Mouse (Mus musculus): ENCODE measurements around the gene Stmn3. TPM values are rescaled to one million over a fixed set of nuclear protein-coding genes. Genes with fewer than 3 reads are reported as not detected.

Gene Stmn3
- 7.9 and 8.6 TPM in 2 replicates for total RNA-seq (2012; rRNA removed)

DNA sequence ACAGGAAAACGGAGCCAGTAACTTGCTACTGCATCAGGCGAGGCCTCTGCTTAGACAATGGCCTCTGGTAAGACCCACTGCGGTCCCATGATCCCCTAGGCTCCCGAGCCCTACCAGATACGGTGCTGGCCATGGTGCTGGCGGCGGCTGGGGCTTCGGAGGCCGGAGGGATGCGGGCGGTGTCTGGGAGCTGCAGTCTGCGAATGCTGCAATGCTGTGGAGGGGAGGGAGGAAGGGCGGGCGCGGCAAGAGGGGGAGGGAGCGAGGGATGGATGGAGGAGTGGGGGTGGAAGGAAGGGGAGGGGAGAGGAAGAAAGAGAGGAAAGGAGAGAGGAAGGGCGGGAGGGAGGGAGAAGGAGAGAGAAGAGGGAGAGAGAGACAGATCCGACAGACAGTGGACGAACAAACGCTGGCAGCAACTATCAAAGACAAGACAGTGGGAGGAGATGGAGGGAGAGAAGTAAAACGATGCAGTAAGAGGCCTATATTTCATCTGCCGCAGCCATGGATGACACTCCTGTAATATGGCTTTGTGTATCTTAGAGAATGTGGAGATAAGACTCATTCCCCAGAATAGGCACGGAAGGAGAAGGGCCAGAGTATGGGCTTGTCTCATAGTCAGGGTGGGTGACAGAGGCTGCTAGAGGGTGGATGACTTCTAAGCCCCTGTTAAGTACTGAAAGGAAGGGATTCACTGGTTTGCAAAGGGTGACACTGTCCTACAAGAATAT lies at the start of gene Stmn3:
Gene Stmn3 (minus strand): TSS at position 421 of the 731 bp plus-strand sequence.
- 0 out of 2 replicates have a peak within 1 kb of the TSS, but pooled peaks have one; percentile 5 for H3K27ac ChIP-seq (ENCODE audit: insufficient read depth, low read depth, low read length, poor library complexity, severe bottlenecking)
- TF ChIP-seq MAFK (IDR thresholded peaks at IDR 0.05; ENCODE audit: insufficient read depth, low read depth, low read length) (no peak), HCFC1 (IDR thresholded peaks at IDR 0.05; ENCODE audit: borderline replicate concordance, insufficient read depth, low read length) (no peak), CHD2 (IDR thresholded peaks at IDR 0.05; ENCODE audit: low read depth, low read length) (no peak), ZNF384 (IDR thresholded peaks at IDR 0.05; ENCODE audit: low read depth, low read length) (no peak), ZC3H11A (IDR thresholded peaks at IDR 0.05; ENCODE audit: borderline replicate concordance, low read depth, low read length) (no peak)

DNA sequence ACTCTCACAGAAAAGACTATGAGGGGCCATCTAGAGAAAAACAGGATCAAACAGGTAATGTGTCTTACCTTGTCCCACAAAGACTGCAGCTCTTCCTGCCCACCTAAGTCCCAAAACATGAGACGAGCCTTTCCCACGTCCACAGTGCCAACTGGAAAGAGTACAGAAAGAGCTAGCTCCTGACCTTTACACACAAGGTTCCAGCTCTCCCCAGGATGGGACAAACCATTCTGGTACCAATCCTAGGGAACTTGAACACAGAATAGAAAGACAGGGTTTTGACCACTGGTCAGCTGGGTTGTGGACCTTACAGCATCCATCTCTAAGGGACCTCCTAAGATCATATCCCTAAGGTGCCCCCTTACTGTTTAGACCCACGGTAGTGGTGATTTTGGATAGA lies 49.6 kb upstream of the Stmn3 start:
- no peak for DNase-seq (ENCODE audit: low read depth, low spot score)
- peak overlapping the region; percentile 91 to 98; a peak in 3 of 4 replicates for H3K4me3 ChIP-seq (ENCODE audit: insufficient read depth in 1 of 2, low read depth in 1 of 2, low read length in 2 of 2, poor library complexity in 1 of 2, severe bottlenecking in 1 of 2)
- H3K9me3 ChIP-seq (ENCODE audit: control insufficient read depth, insufficient read depth, low read depth, low read length), result no peaks in the 10 kb centered on the region
- in situ Hi-C loops (cut with MboI; ENCODE audit: low sequenced_read_pairs in 2 of 2, unreplicated experiment in 2 of 2), result no loop called here
- peaks cover 4% of the 10 kb centered on the region in 2 experiments; a peak in 1 of 4 replicates for H3K4me1 ChIP-seq (ENCODE audit: control insufficient read depth in 2 of 2, insufficient read depth in 2 of 2, low read length in 2 of 2, poor library complexity in 1 of 2)
- peaks cover 21% of the 10 kb centered on the region for H3K36me3 ChIP-seq (ENCODE audit: control insufficient read depth, insufficient read depth, low read length, poor library complexity, severe bottlenecking)
- no peak overlapping the region for H3K27ac ChIP-seq (ENCODE audit: insufficient read depth, low read depth, low read length, poor library complexity, severe bottlenecking)
- no peak for TF ChIP-seq MAFK (IDR thresholded peaks at IDR 0.05; ENCODE audit: insufficient read depth, low read depth, low read length)
- no peak for TF ChIP-seq ZNF384 (IDR thresholded peaks at IDR 0.05; ENCODE audit: low read depth, low read length)
- TF ChIP-seq ZC3H11A (IDR thresholded peaks at IDR 0.05; ENCODE audit: borderline replicate concordance, low read depth, low read length), result no peak
- no peak for TF ChIP-seq CHD2 (IDR thresholded peaks at IDR 0.05; ENCODE audit: low read depth, low read length)
- TF ChIP-seq HCFC1 (IDR thresholded peaks at IDR 0.05; ENCODE audit: borderline replicate concordance, insufficient read depth, low read length), result no peak
- H3K9ac ChIP-seq (ENCODE audit: insufficient read depth, low read depth, low read length, poor library complexity, severe bottlenecking), result peak overlapping the region; percentile 96; the same call in 1 of the 2 replicates

More for the DNA sequence above, at the start of gene Stmn3:
- in situ Hi-C loops (cut with MboI; ENCODE audit: low sequenced_read_pairs in 2 of 2, unreplicated experiment in 2 of 2), result no loop called here
- peak; percentile 81 for DNase-seq (ENCODE audit: low read depth, low spot score)
- no peaks in the 10 kb centered on the region for H3K9me3 ChIP-seq (ENCODE audit: control insufficient read depth, insufficient read depth, low read depth, low read length)
- peak within 1 kb of the TSS; percentile 34 for H3K9ac ChIP-seq (ENCODE audit: insufficient read depth, low read depth, low read length, poor library complexity, severe bottlenecking)
- peak within 1 kb of the TSS; percentile 63 to 83 for H3K4me3 ChIP-seq (ENCODE audit: insufficient read depth in 1 of 2, low read depth in 1 of 2, low read length in 2 of 2, poor library complexity in 1 of 2, severe bottlenecking in 1 of 2)
- H3K36me3 ChIP-seq (ENCODE audit: control insufficient read depth, insufficient read depth, low read length, poor library complexity, severe bottlenecking), result no peaks in the 10 kb centered on the region
- peaks cover 0 to 14% of the 10 kb centered on the region in 2 experiments; a peak in 2 of 4 replicates for H3K4me1 ChIP-seq (ENCODE audit: control insufficient read depth in 2 of 2, insufficient read depth in 2 of 2, low read length in 2 of 2, poor library complexity in 1 of 2)

DNA sequence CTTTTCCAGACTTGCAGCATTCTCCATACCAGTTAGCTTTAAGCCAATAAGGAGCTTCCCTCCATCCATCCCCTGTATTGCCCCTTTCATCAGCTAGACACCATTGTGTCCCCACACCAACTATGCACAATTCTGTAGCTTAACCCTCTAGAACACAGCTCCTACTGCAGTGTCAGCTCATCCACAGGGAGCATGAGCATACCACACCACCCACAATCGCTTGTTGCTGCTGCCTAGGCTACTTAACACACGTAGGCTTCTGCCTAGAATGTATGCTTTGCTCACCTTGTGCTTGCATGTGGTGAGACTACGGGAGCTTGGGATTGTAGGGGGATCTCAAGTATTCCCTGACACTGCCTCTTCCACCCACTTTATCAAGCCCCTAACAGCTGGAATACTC lies 42.5 kb upstream of the Stmn3 start:
- TF ChIP-seq MAFK (IDR thresholded peaks at IDR 0.05; ENCODE audit: insufficient read depth, low read depth, low read length) (no peak), ZNF384 (IDR thresholded peaks at IDR 0.05; ENCODE audit: low read depth, low read length) (no peak), HCFC1 (IDR thresholded peaks at IDR 0.05; ENCODE audit: borderline replicate concordance, insufficient read depth, low read length) (no peak), CHD2 (IDR thresholded peaks at IDR 0.05; ENCODE audit: low read depth, low read length) (no peak), ZC3H11A (IDR thresholded peaks at IDR 0.05; ENCODE audit: borderline replicate concordance, low read depth, low read length) (no peak)
- in situ Hi-C loops (cut with MboI; ENCODE audit: low sequenced_read_pairs in 2 of 2, unreplicated experiment in 2 of 2), result no loop called here
- Histone ChIP-seq H3K27ac (ENCODE audit: insufficient read depth, low read depth, low read length, poor library complexity, severe bottlenecking) (no peak overlapping the region), H3K36me3 (ENCODE audit: control insufficient read depth, insufficient read depth, low read length, poor library complexity, severe bottlenecking) (peaks cover 71% of the 10 kb centered on the region), H3K9ac (ENCODE audit: insufficient read depth, low read depth, low read length, poor library complexity, severe bottlenecking) (no peak overlapping the region), H3K9me3 (ENCODE audit: control insufficient read depth, insufficient read depth, low read depth, low read length) (no peaks in the 10 kb centered on the region), H3K4me1 (ENCODE audit: control insufficient read depth in 2 of 2, insufficient read depth in 2 of 2, low read length in 2 of 2, poor library complexity in 1 of 2) (no peaks in the 10 kb centered on the region), H3K4me3 (ENCODE audit: insufficient read depth in 1 of 2, low read depth in 1 of 2, low read length in 2 of 2, poor library complexity in 1 of 2, severe bottlenecking in 1 of 2) (no peak overlapping the region)
- no peak for DNase-seq (ENCODE audit: low read depth, low spot score)

DNA sequence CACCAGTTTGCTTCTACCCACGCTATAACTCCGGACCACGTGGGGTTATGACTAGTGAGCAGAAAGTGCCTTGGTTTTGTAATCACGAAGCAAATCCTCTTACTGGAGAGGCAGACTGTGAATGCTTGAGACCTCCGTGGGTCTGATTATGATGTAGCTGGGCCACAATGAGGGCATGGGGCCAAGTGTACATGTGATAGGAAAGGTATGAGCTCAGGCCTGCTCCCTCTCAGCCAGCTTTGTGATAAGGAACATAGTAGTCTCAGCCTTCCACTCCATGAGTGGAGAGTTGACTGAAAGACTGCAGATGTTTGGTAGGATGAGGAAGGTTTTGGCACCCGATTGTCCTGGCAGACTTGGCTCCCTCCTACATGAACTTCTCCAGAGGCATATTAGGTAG lies 28.5 kb upstream of the Stmn3 start:
- no peak for DNase-seq (ENCODE audit: low read depth, low spot score)
- no peak overlapping the region for H3K27ac ChIP-seq (ENCODE audit: insufficient read depth, low read depth, low read length, poor library complexity, severe bottlenecking)
- H3K4me3 ChIP-seq (ENCODE audit: insufficient read depth in 1 of 2, low read depth in 1 of 2, low read length in 2 of 2, poor library complexity in 1 of 2, severe bottlenecking in 1 of 2), result no peak overlapping the region
- H3K9me3 ChIP-seq (ENCODE audit: control insufficient read depth, insufficient read depth, low read depth, low read length), result no peaks in the 10 kb centered on the region
- TF ChIP-seq CHD2 (IDR thresholded peaks at IDR 0.05; ENCODE audit: low read depth, low read length) (no peak), HCFC1 (IDR thresholded peaks at IDR 0.05; ENCODE audit: borderline replicate concordance, insufficient read depth, low read length) (no peak), MAFK (IDR thresholded peaks at IDR 0.05; ENCODE audit: insufficient read depth, low read depth, low read length) (no peak), ZNF384 (IDR thresholded peaks at IDR 0.05; ENCODE audit: low read depth, low read length) (no peak), ZC3H11A (IDR thresholded peaks at IDR 0.05; ENCODE audit: borderline replicate concordance, low read depth, low read length) (no peak)
- in situ Hi-C loops (cut with MboI; ENCODE audit: low sequenced_read_pairs in 2 of 2, unreplicated experiment in 2 of 2), result no loop called here
- H3K9ac ChIP-seq (ENCODE audit: insufficient read depth, low read depth, low read length, poor library complexity, severe bottlenecking), result no peak overlapping the region
- H3K36me3 ChIP-seq (ENCODE audit: control insufficient read depth, insufficient read depth, low read length, poor library complexity, severe bottlenecking), result peaks cover 56% of the 10 kb centered on the region
- H3K4me1 ChIP-seq (ENCODE audit: control insufficient read depth in 2 of 2, insufficient read depth in 2 of 2, low read length in 2 of 2, poor library complexity in 1 of 2), result no peaks in the 10 kb centered on the region
